Mouse (Mus musculus): ENCODE data around the gene Cyp2t4. TPM values are rescaled to one million over a fixed set of nuclear protein-coding genes. Genes with fewer than 3 reads are reported as not detected.

Cyp2t4 gene
- total RNA-seq (2022) = not detected

DNA sequence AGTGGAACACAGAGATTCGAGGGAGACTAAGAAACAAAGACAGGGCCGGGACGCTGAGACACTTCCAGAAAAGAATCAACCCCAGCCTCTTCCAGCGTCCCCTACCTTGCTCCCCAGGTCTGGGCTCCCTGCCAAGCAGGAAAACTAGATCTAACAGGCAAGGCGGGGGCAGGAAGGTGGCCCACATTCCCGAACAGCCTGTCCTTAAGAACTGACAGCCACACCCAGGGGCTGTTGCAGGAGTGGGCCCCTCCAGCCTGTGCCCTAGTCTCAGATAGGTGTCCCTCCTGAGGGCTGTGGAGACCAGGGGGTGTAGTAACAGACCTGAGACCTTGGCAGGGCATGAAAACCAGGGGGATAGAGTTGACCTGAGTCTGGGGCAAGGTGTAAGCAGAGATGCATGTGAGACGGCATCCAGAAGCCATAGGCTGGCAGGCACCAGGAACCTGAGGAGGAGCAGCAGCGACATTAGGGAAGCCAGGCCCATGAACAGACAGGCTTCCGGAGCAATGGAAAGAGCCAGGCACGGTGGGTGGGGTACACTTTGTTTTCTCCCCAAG lies at the start of gene Cyp2t4:
Cyp2t4 (plus strand) TSS at position 510 of the 560 bp plus-strand sequence.
- no peak for DNase-seq (ENCODE audit: low spot score in 2 of 2)

- no peak for DNase-seq (ENCODE audit: low spot score in 2 of 2)
Measured at GRCm38 (mm10) chr7:27104882-27105281, 48.6 kb upstream of the Cyp2t4 start.

DNA sequence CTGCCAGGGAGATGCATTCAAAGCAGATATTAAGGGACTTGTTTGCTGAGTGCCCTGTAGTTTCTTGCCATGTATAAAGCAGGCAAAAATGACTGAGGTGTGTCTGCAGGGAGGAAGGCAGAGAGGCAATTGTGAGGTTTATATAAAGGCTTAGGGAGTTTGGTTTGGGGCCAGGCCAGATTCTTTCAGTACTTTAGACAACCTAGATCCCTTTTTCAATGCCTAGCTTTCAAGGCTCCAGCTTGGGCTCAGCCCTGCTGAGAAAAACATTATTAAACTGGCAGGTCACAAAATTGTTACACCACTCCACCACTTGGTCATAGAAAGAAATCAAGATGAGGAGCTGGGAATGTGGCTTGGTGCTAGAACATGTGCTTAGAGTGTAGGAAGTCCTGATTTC lies 43.2 kb upstream of the Cyp2t4 start:
- DNase-seq (ENCODE audit: low spot score in 2 of 2) = no peak

DNA sequence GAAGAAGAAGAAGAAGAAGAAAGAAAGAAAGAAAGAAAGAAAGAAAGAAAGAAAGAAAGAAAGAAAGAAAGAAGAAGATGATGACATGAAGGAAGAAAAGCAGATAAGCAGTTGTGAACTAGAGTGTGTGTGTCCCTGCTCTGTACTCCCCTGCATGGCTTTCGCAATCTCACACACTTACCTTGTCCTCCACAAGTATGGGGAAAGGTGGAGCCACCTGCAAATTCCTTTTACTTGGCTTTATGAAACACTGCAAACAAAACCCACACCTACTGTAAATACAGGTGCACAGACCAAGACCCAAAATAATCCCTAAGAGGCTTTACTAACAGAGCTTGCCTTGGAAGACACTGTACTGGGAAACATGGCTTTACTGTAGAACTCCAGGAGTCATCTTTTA lies 42.5 kb upstream of the Cyp2t4 start:
- no peak for DNase-seq (ENCODE audit: low spot score in 2 of 2)

DNA sequence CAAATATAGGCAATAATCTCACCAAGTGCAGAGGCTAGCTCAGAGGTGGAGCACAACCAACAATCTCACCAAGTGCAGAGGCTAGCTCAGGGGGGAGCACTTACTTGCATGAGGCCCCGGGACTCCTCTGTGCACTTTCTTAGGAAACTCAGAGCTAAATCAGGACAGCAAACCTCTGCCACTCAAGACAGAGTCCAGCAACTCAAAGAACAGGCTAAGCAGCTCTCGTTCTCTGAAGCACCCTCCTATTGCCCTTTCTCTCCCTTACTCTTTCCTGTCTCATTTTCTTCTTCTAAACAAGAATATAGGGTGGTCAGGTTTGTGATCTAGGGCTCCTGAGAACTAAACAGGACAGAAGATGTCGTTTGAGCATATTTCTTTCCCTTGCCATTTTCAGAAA lies 41.5 kb upstream of the Cyp2t4 start:
- no peak for DNase-seq (ENCODE audit: low spot score in 2 of 2)

DNA sequence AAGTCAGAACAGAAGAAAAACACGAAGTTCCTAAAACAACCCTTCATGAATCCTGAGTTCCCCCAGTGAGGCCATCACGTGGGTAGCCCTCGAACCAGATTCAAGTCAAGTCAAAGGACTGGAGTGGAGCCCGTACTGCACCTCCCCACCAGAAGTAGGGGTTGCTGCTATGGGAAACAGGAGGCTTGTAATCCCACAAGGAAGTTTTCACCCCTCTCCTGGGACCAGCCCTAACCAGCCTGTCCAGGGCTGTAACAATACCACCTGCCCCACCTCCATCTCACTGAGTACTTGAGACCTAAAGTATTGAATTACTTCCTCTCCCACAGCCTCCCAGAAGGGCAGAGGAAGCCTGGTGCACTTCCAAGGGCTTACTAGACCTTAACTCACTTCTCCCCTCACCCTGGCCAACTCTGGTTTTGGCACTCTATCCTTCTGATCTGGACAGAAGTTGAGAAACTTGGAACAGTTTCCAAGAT lies 35.4 kb upstream of the Cyp2t4 start:
- DNase-seq (ENCODE audit: low spot score in 2 of 2) = peak; percentile 43 to 45

- no peak for DNase-seq (ENCODE audit: low spot score in 2 of 2)
Measured at GRCm38 (mm10) chr7:27119676-27120075, 33.8 kb upstream of the Cyp2t4 start, which contains the start of gene Cyp2f2. Gene Cyp2f2 (plus strand): TSS chr7:27119909.

DNA sequence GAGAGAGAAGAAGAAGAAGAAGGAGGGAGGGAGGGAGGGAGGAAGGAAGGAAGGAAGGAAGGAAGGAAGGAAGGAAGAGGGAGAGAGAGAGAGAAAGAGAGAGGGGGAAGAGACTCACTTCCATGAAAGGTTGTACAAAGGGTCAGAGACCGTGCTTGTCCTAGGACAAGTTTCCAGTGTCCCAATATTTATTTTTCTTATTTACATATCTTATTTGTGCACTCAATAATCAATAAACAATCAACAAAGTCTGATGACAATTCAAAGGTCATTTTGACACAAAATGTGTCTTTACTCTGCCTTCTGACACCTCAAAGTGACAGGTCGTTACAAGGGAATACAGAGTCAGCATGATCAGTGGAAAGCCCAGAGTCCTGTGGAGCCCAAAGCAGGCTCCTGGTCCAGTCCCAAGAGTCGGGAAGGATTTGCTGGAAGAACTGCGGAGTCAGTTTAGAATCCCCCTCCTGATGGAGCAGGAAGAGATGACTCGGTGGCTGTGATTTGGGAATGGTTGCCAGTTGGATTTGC lies 29.1 kb upstream of the Cyp2t4 start:
- DNase-seq (ENCODE audit: low spot score in 2 of 2) = no peak

DNA sequence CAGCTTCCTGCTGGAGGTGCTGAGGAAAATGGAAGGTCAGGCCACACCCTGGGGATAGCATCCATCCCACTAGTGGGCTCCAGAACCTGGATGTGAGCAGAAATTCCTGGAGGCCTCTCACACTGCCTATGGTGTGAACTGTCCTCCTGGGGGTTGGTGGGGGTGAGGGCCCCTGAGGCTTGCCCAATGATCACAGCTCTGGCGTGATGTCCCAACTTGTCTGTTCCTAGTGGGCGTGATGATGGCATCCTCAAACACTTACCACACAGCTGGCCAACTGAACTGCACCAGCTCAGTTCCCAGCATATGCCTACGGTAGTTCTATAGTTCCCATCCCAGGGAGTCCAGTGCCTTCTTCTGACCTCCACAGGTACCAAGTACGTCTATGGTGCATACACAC lies 28.5 kb upstream of the Cyp2t4 start:
- DNase-seq (ENCODE audit: low spot score in 2 of 2) = no peak

DNA sequence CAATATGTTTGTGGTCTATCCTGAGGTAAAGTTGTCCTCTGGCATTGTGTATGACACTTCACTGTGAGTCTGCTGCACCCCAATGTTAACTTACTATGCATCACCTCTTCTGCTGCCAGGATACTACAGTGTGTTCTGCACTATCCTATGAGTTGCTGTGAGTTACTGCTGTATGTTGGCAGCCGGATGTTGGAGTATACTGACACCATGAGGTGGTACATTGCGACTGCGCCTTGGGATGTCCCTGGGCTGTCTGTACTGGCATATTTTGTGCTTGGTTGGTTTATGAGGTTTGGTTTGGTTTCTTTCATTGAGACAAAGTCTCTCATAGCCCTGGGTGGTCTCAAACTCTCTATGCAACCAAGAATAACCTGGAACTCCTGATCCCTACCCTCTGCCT lies 25.4 kb upstream of the Cyp2t4 start:
- no peak for DNase-seq (ENCODE audit: low spot score in 2 of 2)

DNA sequence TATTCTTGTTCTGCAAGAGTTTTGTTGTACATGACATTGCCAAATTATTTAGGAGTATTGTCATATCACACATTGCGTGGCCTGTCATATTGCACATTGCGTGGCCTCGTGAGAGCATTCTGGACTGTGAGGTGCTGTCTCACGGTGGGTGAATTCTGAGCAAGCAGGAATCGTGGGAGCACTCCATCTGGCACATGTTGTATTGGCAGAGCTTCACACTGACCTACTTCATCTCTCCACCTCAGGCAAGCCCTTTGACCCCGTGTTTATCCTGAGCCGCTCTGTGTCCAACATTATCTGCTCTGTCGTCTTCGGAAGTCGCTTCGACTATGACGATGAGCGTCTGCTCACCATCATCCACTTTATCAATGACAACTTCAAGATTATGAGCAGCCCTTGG lies 24.6 kb upstream of the Cyp2t4 start:
- DNase-seq (ENCODE audit: low spot score in 2 of 2) = no peak

GRCm38 (mm10) chr7:27129811-27130210 lies 23.7 kb upstream of the Cyp2t4 start:
- DNase-seq (ENCODE audit: low spot score in 2 of 2) = no peak

- DNase-seq (ENCODE audit: low spot score in 2 of 2) = no peak
Measured at GRCm38 (mm10) chr7:27130521-27131370, 22.8 kb upstream of the Cyp2t4 start.

DNA sequence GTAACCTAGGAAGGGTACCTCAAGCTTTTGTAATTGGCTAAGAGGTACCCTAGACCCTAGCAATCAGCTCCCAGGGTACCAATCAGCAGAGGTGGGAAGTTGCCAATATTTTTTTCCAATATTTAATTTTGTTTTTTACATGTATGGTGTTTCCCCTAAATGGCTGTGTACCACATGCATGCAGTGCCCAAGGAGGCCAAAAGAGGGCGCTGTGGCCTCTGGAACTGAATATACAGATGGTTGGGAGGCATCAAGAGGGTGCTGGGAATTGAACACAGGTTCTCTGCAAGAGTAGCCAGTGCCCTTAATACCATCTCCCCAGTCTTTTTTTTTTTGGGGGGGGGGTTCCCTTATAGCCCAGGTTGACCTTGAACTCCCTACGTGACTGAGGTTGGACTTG lies 22.1 kb upstream of the Cyp2t4 start:
- no peak for DNase-seq (ENCODE audit: low spot score in 2 of 2)

- no peak for DNase-seq (ENCODE audit: low spot score in 2 of 2)
Measured at GRCm38 (mm10) chr7:27132588-27132987, 20.9 kb upstream of the Cyp2t4 start.

- no peak for DNase-seq (ENCODE audit: low spot score in 2 of 2)
Measured at GRCm38 (mm10) chr7:27133156-27133555, 20.4 kb upstream of the Cyp2t4 start.

GRCm38 (mm10) chr7:27133757-27134156 lies 19.8 kb upstream of the Cyp2t4 start:
- DNase-seq (ENCODE audit: low spot score in 2 of 2) = no peak

GRCm38 (mm10) chr7:27136410-27136996 lies 17.0 kb upstream of the Cyp2t4 start:
- DNase-seq (ENCODE audit: low spot score in 2 of 2) = no peak

- no peak for DNase-seq (ENCODE audit: low spot score in 2 of 2)
Measured at GRCm38 (mm10) chr7:27156005-27156404, 2.5 kb downstream of the Cyp2t4 start.

GRCm38 (mm10) chr7:27158171-27158570 lies 4.7 kb downstream of the Cyp2t4 start:
- no peak for DNase-seq (ENCODE audit: low spot score in 2 of 2)

DNA sequence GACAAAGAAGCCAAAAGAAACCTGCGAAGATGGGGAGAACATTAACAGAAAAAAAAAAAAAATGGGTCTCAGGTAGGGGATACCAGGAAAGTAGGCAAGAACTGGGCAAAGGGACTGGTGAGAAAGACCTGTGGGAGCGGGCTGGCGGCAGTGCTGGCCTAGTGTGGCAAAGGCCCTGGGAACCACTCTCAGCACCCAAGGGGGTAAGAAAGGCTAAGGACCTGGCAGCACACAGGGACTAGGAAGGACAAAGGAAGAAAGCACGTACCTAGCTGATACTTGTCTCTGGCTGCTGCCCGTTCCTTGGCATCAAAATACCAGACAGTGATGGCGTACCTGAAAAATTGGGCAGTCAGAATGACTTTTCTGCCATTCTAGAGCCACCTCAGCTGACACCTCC lies 5.7 kb downstream of the Cyp2t4 start:
- no peak for DNase-seq (ENCODE audit: low spot score in 2 of 2)

DNA sequence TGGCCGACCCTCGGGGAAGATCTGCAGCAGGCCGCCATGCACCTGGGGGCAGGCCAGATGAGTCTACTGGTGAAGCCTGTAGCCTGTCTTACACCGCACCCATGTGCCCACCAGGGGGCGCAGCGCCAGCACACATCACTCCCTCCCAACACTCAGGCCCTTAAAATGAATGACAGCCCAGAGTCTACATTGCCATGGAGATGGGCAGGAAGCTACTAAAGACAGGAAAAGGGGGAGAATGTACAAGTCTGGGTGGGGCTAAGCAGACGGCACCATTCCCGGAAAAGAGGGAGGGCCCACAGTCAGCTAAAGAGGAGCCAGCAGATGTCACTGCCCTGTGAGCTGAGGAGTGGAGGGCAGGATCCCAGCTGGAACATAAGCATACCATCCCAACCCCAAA lies 6.4 kb downstream of the Cyp2t4 start:
- peak; percentile 84 for DNase-seq (ENCODE audit: low spot score in 2 of 2)
